Mouse (Mus musculus): ENCODE data around the gene Tcf3. TPM values are rescaled to one million over a fixed set of nuclear protein-coding genes. Genes with fewer than 3 reads are reported as not detected.

Tcf3 gene
- polyA plus RNA-seq, 1 experiment from 2014 or later: 149 TPM

DNA sequence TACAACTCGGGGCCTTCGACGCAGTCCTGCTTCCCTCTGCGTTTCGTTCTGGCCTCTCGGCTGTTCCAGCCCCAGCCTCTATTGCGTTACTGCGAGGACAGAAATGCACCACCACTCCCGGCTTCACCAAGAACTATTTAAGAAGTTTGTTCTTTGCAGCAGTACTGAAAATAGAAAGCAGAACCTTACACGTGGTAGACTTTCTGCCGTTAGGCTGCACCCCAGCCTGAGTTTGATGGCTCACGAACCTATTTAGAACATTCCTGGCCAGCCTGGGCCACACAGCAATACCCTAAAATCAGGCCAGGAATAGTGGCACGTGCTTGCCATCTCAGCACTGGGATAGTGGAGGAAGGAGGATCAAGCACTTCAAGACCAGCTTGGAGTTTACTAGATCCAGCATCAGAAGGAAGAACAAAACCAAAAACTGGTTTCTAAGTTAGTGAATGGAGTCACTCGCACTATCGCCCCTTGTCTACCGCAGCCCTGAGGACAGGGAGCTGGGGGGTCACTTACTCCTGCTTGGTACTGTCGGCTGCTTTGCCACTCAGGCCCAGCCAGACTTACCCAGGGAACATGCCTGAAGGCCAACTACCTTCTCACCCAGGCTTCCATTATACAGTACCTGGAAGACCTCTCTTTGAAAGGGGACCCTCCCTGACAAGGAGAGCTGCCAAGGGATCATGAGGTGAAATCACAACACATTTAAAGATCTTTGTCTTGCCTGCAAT lies 33.3 kb downstream of the Tcf3 start:
- H3K27me3 ChIP-seq (replicated peaks; ENCODE audit: control insufficient read depth, insufficient read depth, low read length): no peaks in the 10 kb centered on the region
- peak overlapping the region; percentile 93 for H3K27ac ChIP-seq (ENCODE audit: low read depth, low read length)
- DNase-seq (ENCODE audit: low spot score): no peak
- no peaks in the 10 kb centered on the region for H3K9me3 ChIP-seq (ENCODE audit: control insufficient read depth, low read length)
- no peak for ATAC-seq (replicated peaks; ENCODE audit: low FRiP score)
- H3K4me3 ChIP-seq (ENCODE audit: low read depth, low read length): peak overlapping the region; percentile 77
- peaks cover 29% of the 10 kb centered on the region for H3K36me3 ChIP-seq (ENCODE audit: control insufficient read depth, insufficient read depth, low read length)
- H3K4me2 ChIP-seq: peak overlapping the region; percentile 97
- H3K9ac ChIP-seq (ENCODE audit: low read depth, low read length): peak overlapping the region; percentile 90
- H3K4me1 ChIP-seq (replicated peaks; ENCODE audit: control insufficient read depth, insufficient read depth, low read length): peaks cover 34% of the 10 kb centered on the region
- WGBS: 14% methylated on average over 17 of the region's 17 CpGs

DNA sequence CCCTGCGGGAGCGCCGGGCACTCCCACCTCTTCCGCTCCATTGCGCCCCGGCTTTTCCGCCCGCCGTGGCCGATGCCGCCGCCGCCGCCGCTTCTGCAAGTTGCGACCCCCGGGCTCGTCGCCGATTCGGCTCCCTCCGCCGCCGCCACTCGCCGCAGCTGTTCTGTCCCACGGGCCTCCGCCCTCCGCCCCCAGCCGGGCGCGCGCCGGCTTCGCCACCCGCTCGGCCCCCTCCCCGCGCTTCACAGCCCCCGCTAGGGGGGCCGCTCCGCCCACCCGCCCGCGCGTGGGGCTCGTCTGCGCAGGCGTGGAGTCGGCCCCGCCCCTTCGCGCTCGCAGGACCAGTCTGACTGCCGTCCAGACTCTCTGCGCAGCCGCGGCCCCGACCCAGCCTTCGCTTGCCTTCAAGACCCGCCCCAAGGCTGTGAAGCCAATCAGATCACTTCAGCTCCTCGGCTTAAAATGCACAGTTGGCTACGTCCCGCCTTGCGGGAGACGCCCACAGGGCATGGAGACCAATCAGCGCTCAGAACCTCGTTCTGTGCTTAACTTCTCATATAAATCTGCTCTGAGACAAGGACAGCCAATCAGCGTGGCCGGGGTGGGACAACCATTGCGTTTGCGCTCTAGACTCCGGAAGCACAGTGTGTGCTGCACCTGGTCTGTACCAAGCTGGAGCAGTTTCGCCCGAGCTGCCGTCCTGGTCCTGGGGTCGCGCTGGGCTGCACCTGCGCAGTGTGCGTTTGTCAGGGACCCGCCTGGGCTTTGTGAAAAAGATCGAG lies 34.1 kb downstream of the Tcf3 start, which contains the start of gene Mbd3:
Gene Mbd3 (minus strand): TSS at position 360 of the 782 bp plus-strand sequence.
- peak within 1 kb of the TSS; percentile 97 for H3K4me2 ChIP-seq
- under 1% methylated on average over 76 of the region's 82 CpGs for WGBS
- peaks cover 29% of the 10 kb centered on the region for H3K4me1 ChIP-seq (replicated peaks; ENCODE audit: control insufficient read depth, insufficient read depth, low read length)
- H3K27me3 ChIP-seq (replicated peaks; ENCODE audit: control insufficient read depth, insufficient read depth, low read length): no peaks in the 10 kb centered on the region
- H3K9ac ChIP-seq (ENCODE audit: low read depth, low read length): peak within 1 kb of the TSS; percentile 90
- H3K27ac ChIP-seq (ENCODE audit: low read depth, low read length): peak within 1 kb of the TSS; percentile 99
- DNase-seq (ENCODE audit: low spot score) (peak; percentile 98), ATAC-seq (replicated peaks; ENCODE audit: low FRiP score) (peak; percentile 93)
- H3K36me3 ChIP-seq (ENCODE audit: control insufficient read depth, insufficient read depth, low read length): peaks cover 35% of the 10 kb centered on the region
- H3K9me3 ChIP-seq (ENCODE audit: control insufficient read depth, low read length): no peaks in the 10 kb centered on the region
- peak within 1 kb of the TSS; percentile 77 for H3K4me3 ChIP-seq (ENCODE audit: low read depth, low read length)

DNA sequence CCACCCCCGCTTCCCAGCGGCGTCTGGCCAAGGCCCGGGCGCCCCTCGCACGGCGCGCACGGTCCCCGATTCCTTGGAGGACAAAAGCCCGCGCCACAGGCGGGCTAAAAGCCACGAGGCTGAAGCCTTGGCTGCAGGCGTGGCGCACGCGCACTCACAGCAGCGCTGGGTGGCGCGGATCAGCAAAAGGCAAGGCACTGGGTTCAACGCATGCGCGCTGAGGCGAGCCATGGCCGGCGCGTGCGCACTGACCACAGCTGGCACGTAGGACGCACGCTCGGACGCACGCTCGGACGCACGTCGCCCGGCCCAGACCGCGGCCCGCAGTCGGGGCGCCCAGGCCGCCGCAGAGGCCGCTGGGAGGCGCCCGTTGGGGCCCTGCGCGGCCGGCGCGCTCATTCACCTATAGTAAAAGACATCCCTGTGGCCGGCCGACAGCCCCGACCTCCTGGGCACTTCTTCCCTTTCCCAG lies 34.7 kb downstream of the Tcf3 start:
- Histone ChIP-seq H3K4me2 (peak overlapping the region; percentile 97), H3K9ac (ENCODE audit: low read depth, low read length) (peak overlapping the region; percentile 81), H3K36me3 (ENCODE audit: control insufficient read depth, insufficient read depth, low read length) (peaks cover 35% of the 10 kb centered on the region), H3K4me1 (replicated peaks; ENCODE audit: control insufficient read depth, insufficient read depth, low read length) (peaks cover 29% of the 10 kb centered on the region), H3K4me3 (ENCODE audit: low read depth, low read length) (peak overlapping the region; percentile 77), H3K27me3 (replicated peaks; ENCODE audit: control insufficient read depth, insufficient read depth, low read length) (no peaks in the 10 kb centered on the region), H3K27ac (ENCODE audit: low read depth, low read length) (peak overlapping the region; percentile 99), H3K9me3 (ENCODE audit: control insufficient read depth, low read length) (no peaks in the 10 kb centered on the region)
- WGBS: under 1% methylated on average over 59 of the region's 59 CpGs
- peak; percentile 77 for ATAC-seq (replicated peaks; ENCODE audit: low FRiP score)
- peak; percentile 98 for DNase-seq (ENCODE audit: low spot score)

DNA sequence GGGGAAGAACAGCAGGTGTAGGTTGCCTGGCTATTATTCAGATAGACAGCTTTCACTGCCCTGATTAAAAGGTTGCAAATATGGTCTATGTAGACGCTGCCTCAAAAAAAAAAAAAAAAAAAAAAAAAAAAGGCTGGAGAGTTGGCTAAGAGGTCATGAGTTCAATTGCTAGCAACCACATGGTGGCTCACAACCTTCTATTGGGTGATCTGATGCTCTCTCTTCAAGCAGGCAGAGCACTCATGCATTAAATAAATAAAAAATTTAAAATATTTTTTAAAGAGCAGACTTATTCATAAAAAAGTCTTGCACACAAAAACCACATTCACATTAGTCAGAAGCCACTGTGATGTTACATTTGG lies 35.3 kb downstream of the Tcf3 start:
- no peak for ATAC-seq (replicated peaks; ENCODE audit: low FRiP score)
- peak overlapping the region; percentile 81 for H3K9ac ChIP-seq (ENCODE audit: low read depth, low read length)

DNA sequence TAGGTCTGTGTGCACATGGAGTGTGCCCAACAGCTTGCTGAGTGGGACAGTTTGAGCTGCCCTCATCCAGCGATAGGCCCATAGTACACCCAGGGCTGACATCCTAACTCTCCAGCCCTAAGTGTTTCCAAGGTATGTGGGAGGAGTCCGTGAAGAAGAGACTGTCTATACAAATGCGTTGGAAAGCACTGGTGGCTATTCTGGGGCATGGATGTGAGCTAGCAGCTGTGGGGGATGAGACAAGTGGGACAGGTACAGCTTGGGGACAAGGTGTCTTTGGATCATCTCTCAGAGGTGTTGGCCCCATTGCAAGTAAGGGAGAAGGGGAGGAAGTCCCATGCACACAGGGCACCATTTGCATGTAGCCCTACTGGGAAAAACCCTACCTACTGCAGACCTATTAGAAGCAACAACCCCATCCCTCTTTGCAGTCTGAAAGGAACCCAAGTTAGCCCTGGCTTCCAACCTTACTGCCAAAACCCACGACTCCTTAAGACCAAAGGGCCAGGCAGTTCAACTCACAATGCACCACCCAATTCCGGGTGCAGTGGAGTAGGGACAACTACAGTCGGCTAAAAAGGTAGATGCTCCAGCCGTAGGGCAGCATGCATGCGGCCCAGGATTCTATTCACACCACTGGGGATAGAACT lies 35.8 kb downstream of the Tcf3 start:
- peak overlapping the region; percentile 99 for H3K27ac ChIP-seq (ENCODE audit: low read depth, low read length)
- H3K36me3 ChIP-seq (ENCODE audit: control insufficient read depth, insufficient read depth, low read length): peaks cover 35% of the 10 kb centered on the region
- H3K4me1 ChIP-seq (replicated peaks; ENCODE audit: control insufficient read depth, insufficient read depth, low read length): peaks cover 29% of the 10 kb centered on the region
- DNase-seq (ENCODE audit: low spot score): no peak
- H3K9me3 ChIP-seq (ENCODE audit: control insufficient read depth, low read length): no peaks in the 10 kb centered on the region
- H3K4me3 ChIP-seq (ENCODE audit: low read depth, low read length): peak overlapping the region; percentile 77
- 52% methylated on average over 8 of the region's 8 CpGs for WGBS
- no peak for ATAC-seq (replicated peaks; ENCODE audit: low FRiP score)
- peak overlapping the region; percentile 81 for H3K9ac ChIP-seq (ENCODE audit: low read depth, low read length)
- H3K4me2 ChIP-seq: peak overlapping the region; percentile 97
- H3K27me3 ChIP-seq (replicated peaks; ENCODE audit: control insufficient read depth, insufficient read depth, low read length): no peaks in the 10 kb centered on the region

More for the DNA sequence above, 35.3 kb downstream of the Tcf3 start:
- Histone ChIP-seq H3K4me3 (ENCODE audit: low read depth, low read length) (peak overlapping the region; percentile 77), H3K4me1 (replicated peaks; ENCODE audit: control insufficient read depth, insufficient read depth, low read length) (peaks cover 29% of the 10 kb centered on the region), H3K9me3 (ENCODE audit: control insufficient read depth, low read length) (no peaks in the 10 kb centered on the region), H3K36me3 (ENCODE audit: control insufficient read depth, insufficient read depth, low read length) (peaks cover 35% of the 10 kb centered on the region), H3K27me3 (replicated peaks; ENCODE audit: control insufficient read depth, insufficient read depth, low read length) (no peaks in the 10 kb centered on the region), H3K27ac (ENCODE audit: low read depth, low read length) (peak overlapping the region; percentile 99), H3K4me2 (peak overlapping the region; percentile 97)
- DNase-seq (ENCODE audit: low spot score): no peak
- 8% methylated on average over 1 of the region's 1 CpGs for WGBS

DNA sequence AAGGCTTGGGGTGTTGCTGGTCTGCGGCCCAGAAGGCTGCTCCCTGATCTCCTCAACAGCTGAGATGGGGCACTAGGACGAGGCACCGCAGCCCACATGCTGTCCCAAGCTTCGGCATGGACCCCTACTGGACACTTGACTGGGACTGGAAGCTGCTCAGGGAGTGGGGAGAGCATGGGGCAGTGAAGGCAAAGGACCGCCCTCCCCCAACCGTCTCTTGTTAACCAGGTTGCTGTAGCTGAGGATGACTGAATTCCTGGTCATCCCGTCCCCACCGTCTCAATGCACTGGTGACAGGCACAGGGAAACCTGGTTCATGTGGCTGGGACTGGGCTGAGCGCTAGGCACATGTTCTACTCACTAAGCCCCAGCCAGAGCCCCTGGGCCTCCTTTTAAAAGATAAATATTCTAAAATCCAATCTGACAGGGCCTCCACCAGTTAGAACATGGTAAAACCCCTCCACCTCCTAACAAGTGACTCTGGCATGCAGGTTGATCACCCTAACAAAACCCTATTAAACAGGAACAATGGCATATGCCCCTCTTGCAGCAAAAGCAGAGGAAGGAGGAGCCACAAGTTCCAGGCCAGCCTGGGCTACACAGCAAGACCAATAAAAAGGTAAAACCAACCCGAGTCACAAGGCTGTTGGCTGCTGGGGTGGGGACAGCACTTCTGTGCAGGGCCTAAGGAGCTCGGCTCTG lies 36.5 kb downstream of the Tcf3 start:
- Histone ChIP-seq H3K36me3 (ENCODE audit: control insufficient read depth, insufficient read depth, low read length) (peaks cover 37% of the 10 kb centered on the region), H3K27ac (ENCODE audit: low read depth, low read length) (peak overlapping the region; percentile 99), H3K9ac (ENCODE audit: low read depth, low read length) (peak overlapping the region; percentile 81), H3K9me3 (ENCODE audit: control insufficient read depth, low read length) (no peaks in the 10 kb centered on the region), H3K4me2 (peak overlapping the region; percentile 97), H3K4me1 (replicated peaks; ENCODE audit: control insufficient read depth, insufficient read depth, low read length) (peaks cover 29% of the 10 kb centered on the region), H3K4me3 (ENCODE audit: low read depth, low read length) (peak overlapping the region; percentile 77), H3K27me3 (replicated peaks; ENCODE audit: control insufficient read depth, insufficient read depth, low read length) (no peaks in the 10 kb centered on the region)
- ATAC-seq (replicated peaks; ENCODE audit: low FRiP score) (no peak), DNase-seq (ENCODE audit: low spot score) (no peak)
- WGBS: 88% methylated on average over 11 of the region's 11 CpGs

DNA sequence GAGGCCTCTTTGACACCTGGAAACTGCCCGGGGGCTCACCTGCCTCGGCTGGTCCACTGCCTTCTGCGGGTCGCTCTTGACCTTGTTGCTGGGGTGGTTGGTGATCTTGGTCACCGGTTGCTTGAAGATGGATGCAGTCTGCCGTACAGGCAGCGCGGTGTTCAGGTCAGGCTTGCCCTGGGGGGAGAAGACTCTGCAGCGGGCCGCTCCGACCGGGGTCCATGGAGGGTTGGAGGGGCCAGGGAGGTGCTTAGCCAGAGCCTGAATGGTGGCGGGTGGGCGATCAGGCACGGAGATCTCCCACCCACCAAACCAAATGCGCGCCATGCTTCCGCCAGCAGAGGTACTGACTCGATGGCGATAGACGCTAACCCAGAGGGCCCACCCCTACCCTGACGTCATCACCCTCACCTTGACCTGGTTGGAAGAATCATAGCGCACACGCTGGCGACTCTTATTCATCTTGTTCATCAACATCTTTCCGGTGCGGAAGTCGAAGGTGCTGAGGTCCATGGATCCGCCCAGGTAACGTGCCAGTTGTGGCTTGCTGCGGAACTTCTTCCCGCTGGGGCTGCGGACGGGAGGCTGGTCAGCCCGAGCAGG lies 38.3 kb downstream of the Tcf3 start:
- no peak for DNase-seq (ENCODE audit: low spot score)
- Histone ChIP-seq H3K9me3 (ENCODE audit: control insufficient read depth, low read length) (no peaks in the 10 kb centered on the region), H3K27me3 (replicated peaks; ENCODE audit: control insufficient read depth, insufficient read depth, low read length) (no peaks in the 10 kb centered on the region), H3K27ac (ENCODE audit: low read depth, low read length) (no peak overlapping the region), H3K36me3 (ENCODE audit: control insufficient read depth, insufficient read depth, low read length) (peaks cover 51% of the 10 kb centered on the region), H3K4me1 (replicated peaks; ENCODE audit: control insufficient read depth, insufficient read depth, low read length) (peaks cover 18% of the 10 kb centered on the region), H3K9ac (ENCODE audit: low read depth, low read length) (no peak overlapping the region), H3K4me2 (no peak overlapping the region), H3K4me3 (ENCODE audit: low read depth, low read length) (no peak overlapping the region)
- ATAC-seq (replicated peaks; ENCODE audit: low FRiP score): no peak
- WGBS: 93% methylated on average over 35 of the region's 35 CpGs

DNA sequence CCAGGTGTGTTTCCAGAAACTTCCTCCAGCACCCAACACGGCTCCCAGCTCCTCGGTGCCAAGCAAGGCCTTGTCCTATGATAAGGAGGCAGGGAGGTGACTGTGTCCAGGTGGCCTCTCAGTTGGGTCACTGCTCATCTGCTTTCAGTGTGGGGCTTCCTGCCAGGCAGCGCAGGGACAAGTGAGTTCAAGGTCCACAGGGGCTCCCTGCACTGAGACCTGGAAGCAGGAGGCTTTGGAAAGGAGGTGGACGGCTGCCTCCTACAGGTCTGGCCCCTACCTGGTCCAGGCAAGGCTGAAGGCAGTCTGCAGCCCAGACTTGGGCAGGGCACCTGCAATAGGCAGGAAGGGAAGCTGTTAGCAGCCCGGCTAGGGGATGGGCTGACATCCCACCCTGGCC lies 40.8 kb downstream of the Tcf3 start:
- Histone ChIP-seq H3K27me3 (replicated peaks; ENCODE audit: control insufficient read depth, insufficient read depth, low read length) (no peaks in the 10 kb centered on the region), H3K4me1 (replicated peaks; ENCODE audit: control insufficient read depth, insufficient read depth, low read length) (peaks cover 22% of the 10 kb centered on the region), H3K4me2 (no peak overlapping the region), H3K4me3 (ENCODE audit: low read depth, low read length) (no peak overlapping the region), H3K9ac (ENCODE audit: low read depth, low read length) (no peak overlapping the region), H3K9me3 (ENCODE audit: control insufficient read depth, low read length) (no peaks in the 10 kb centered on the region), H3K36me3 (ENCODE audit: control insufficient read depth, insufficient read depth, low read length) (peaks cover 51% of the 10 kb centered on the region), H3K27ac (ENCODE audit: low read depth, low read length) (no peak overlapping the region)
- ATAC-seq (replicated peaks; ENCODE audit: low FRiP score): no peak
- DNase-seq (ENCODE audit: low spot score): no peak
- 92% methylated on average over 5 of the region's 5 CpGs for WGBS

All from liver, embryonic 11.5 days (tissue).